Mouse (Mus musculus) inflammation-experienced regulatory T-cells, adult 6 months (primary cell): ENCODE data around the gene Pitpnm2. TPM values are rescaled to one million over a fixed set of nuclear protein-coding genes. Genes with fewer than 3 reads are reported as not detected.
A peak's percentile ranks its signal among the peaks of the same experiment; 100 is the strongest.

Source experiments
- ATAC-seq: one replicate; pipeline ENCODE4 v1.8.0; 2017
- polyA plus RNA-seq, 3 experiments: library from polyadenylated mRNA; unstranded; fragments of 100-300 nt; shearing (Covaris generic); gene quantifications; one replicate each; pipeline ENCODE4 v1.2.1; 2017

Pitpnm2 gene
- polyA plus RNA-seq, 3 experiments from 2014 or later, result 5.5 to 15.7 (median 11.1) TPM

- ATAC-seq, result no peak
These were observed 130.4 kb downstream of the Pitpnm2 start for GRCm38 (mm10) chr5:124119204-124119603.

- ATAC-seq, result no peak
These were observed 133.3 kb downstream of the Pitpnm2 start, which contains the start of gene Arl6ip4 for GRCm38 (mm10) chr5:124115990-124116845. Gene Arl6ip4, plus strand, starts transcription at chr5:124116089.

GRCm38 (mm10) chr5:124115531-124115930 is 134.0 kb downstream of the Pitpnm2 start:
- ATAC-seq, result no peak

GRCm38 (mm10) chr5:124114276-124115025 is 135.1 kb downstream of the Pitpnm2 start:
- ATAC-seq, result no peak

GRCm38 (mm10) chr5:124113030-124113429 is 136.5 kb downstream of the Pitpnm2 start:
- no peak for ATAC-seq

- peak; percentile 12 for ATAC-seq
These were observed 137.0 kb downstream of the Pitpnm2 start for GRCm38 (mm10) chr5:124112531-124112930.

- ATAC-seq, result peak; percentile 91
These were observed 137.6 kb downstream of the Pitpnm2 start, which contains the start of gene Ogfod2 for GRCm38 (mm10) chr5:124111742-124112497. Gene Ogfod2, plus strand, starts transcription at chr5:124112297.

GRCm38 (mm10) chr5:124111077-124111741 is 138.4 kb downstream of the Pitpnm2 start:
- ATAC-seq, result no peak

GRCm38 (mm10) chr5:124103552-124103951 is 146.0 kb downstream of the Pitpnm2 start:
- no peak for ATAC-seq

GRCm38 (mm10) chr5:124103020-124103419 is 146.5 kb downstream of the Pitpnm2 start:
- no peak for ATAC-seq

- ATAC-seq, result no peak
These were observed 147.2 kb downstream of the Pitpnm2 start for GRCm38 (mm10) chr5:124102326-124102725.

GRCm38 (mm10) chr5:124100128-124101044 is 149.2 kb downstream of the Pitpnm2 start:
- ATAC-seq, result no peak

- no peak for ATAC-seq
These were observed 150.6 kb downstream of the Pitpnm2 start for GRCm38 (mm10) chr5:124098923-124099322.

GRCm38 (mm10) chr5:124095596-124096232 is 153.8 kb downstream of the Pitpnm2 start, which contains the start of gene Abcb9:
Gene Abcb9, minus strand, starts transcription at chr5:124095798.
- ATAC-seq, result peak; percentile 87

- no peak for ATAC-seq
These were observed 154.4 kb downstream of the Pitpnm2 start for GRCm38 (mm10) chr5:124095077-124095581.

GRCm38 (mm10) chr5:124093852-124094604 is 155.5 kb downstream of the Pitpnm2 start:
- ATAC-seq, result no peak

GRCm38 (mm10) chr5:124093120-124093794 is 156.3 kb downstream of the Pitpnm2 start:
- ATAC-seq, result no peak

- ATAC-seq, result no peak
These were observed 157.6 kb downstream of the Pitpnm2 start for GRCm38 (mm10) chr5:124091951-124092406.

GRCm38 (mm10) chr5:124089868-124090267 is 159.7 kb downstream of the Pitpnm2 start:
- no peak for ATAC-seq
